Mouse (Mus musculus) neural tube, embryonic 13.5 days (tissue): ENCODE results near the gene Zbtb44. TPM values are rescaled to one million over a fixed set of nuclear protein-coding genes. Genes with fewer than 3 reads are reported as not detected.

ENCODE experiments used
- ATAC-seq: fragments of 200-750 bp; cut with Nextera tagmentation; 2 replicates; pipeline ENCODE4 v1.8.0; 2017; ENCODE audit warnings: low read depth, mild to moderate bottlenecking, moderate TSS enrichment, moderate library complexity
- H3K27ac ChIP-seq: fragments of 300-500 bp; sonication (generic); replicated peaks from 2 replicates; pipeline ENCODE4 v1.5.1; 2015; ENCODE audit warnings: moderate library complexity, mild to moderate bottlenecking, inconsistent platforms
- H3K27me3 ChIP-seq: fragments of 300-500 bp; sonication (generic); 2 replicates; pipeline ENCODE4 v1.6.1; 2015; ENCODE audit warnings: mild to moderate bottlenecking, inconsistent platforms
- H3K36me3 ChIP-seq: fragments of 300-500 bp; sonication (generic); 2 replicates; pipeline ENCODE4 v1.6.1; 2015; ENCODE audit warnings: mild to moderate bottlenecking, inconsistent platforms
- H3K4me1 ChIP-seq: fragments of 300-500 bp; sonication (generic); replicated peaks from 2 replicates; pipeline ENCODE4 v1.6.1; 2015; ENCODE audit warnings: inconsistent platforms
- H3K4me2 ChIP-seq: fragments of 300-500 bp; sonication (generic); 2 replicates; pipeline ENCODE4 v1.6.1; 2015; ENCODE audit warnings: inconsistent platforms, mild to moderate bottlenecking, moderate library complexity
- H3K4me3 ChIP-seq: fragments of 300-500 bp; sonication (generic); 2 replicates; pipeline ENCODE4 v1.5.1; 2015; ENCODE audit warnings: mild to moderate bottlenecking, inconsistent platforms
- H3K9ac ChIP-seq: fragments of 300-500 bp; sonication (generic); 2 replicates; pipeline ENCODE4 v1.6.1; 2015; ENCODE audit warnings: moderate library complexity, mild to moderate bottlenecking, inconsistent platforms
- H3K9me3 ChIP-seq: fragments of 300-500 bp; sonication (generic); 2 replicates; pipeline ENCODE4 v1.6.1; 2016; ENCODE audit warnings: inconsistent platforms
- WGBS: fragments of 180-500 bp; shearing (Covaris S2); methylation state at CpG from one replicate; pipeline ENCODE4 v1.1.7; 2015; 5-methylcytosine and 5-hydroxymethylcytosine counted together
- polyA plus RNA-seq: library from polyadenylated mRNA; unstranded; fragments of >200 nt; fragmentation: Nextera tagmentation; extraction: Ambion mirVana; gene quantifications from 2 replicates; pipeline ENCODE4 v1.2.1, GENCODE M21; 2015

Gene Zbtb44
- polyA plus RNA-seq, 1 experiment from 2014 or later: 4.7 TPM

GRCm38 (mm10) chr9:31074836-31075235 lies 44.4 kb downstream of the Zbtb44 start:
- Histone ChIP-seq H3K36me3 (no peaks in the 10 kb centered on the region), H3K9ac (no peak overlapping the region), H3K4me2 (no peak overlapping the region), H3K4me1 (no peaks in the 10 kb centered on the region), H3K27me3 (no peaks in the 10 kb centered on the region), H3K9me3 (no peaks in the 10 kb centered on the region), H3K4me3 (no peak overlapping the region), H3K27ac (no peak overlapping the region)
- no peak for ATAC-seq
- 86% methylated on average over 10 of the region's 10 CpGs for WGBS

- H3K27ac ChIP-seq: no peak overlapping the region
These were observed 50.3 kb downstream of the Zbtb44 start for GRCm38 (mm10) chr9:31080726-31081125.

GRCm38 (mm10) chr9:31082054-31082666 lies 51.7 kb downstream of the Zbtb44 start:
- H3K27me3 ChIP-seq: no peaks in the 10 kb centered on the region
- no peaks in the 10 kb centered on the region for H3K9me3 ChIP-seq
- no peaks in the 10 kb centered on the region; the same call in 1 of the 2 replicates for H3K4me1 ChIP-seq
- ATAC-seq: peak; percentile 55
- no peak overlapping the region; the same call in 1 of the 2 replicates for H3K27ac ChIP-seq
- WGBS: 5% methylated on average over 15 of the region's 15 CpGs
- H3K4me2 ChIP-seq: peak overlapping the region; percentile 53
- H3K36me3 ChIP-seq: no peaks in the 10 kb centered on the region
- H3K4me3 ChIP-seq: peak overlapping the region; percentile 17
- peak overlapping the region; percentile 59 for H3K9ac ChIP-seq

More at GRCm38 (mm10) chr9:31080726-31081125, 50.3 kb downstream of the Zbtb44 start:
- Histone ChIP-seq H3K4me2 (no peak overlapping the region), H3K9ac (no peak overlapping the region), H3K4me3 (no peak overlapping the region), H3K27me3 (no peaks in the 10 kb centered on the region), H3K36me3 (no peaks in the 10 kb centered on the region), H3K9me3 (no peaks in the 10 kb centered on the region), H3K4me1 (no peaks in the 10 kb centered on the region; the same call in 1 of the 2 replicates)
- 75% methylated on average over 6 of the region's 6 CpGs for WGBS
- ATAC-seq: no peak

- 78% methylated on average over 6 of the region's 6 CpGs for WGBS
- Histone ChIP-seq H3K4me2 (no peak overlapping the region), H3K36me3 (no peaks in the 10 kb centered on the region), H3K9ac (no peak overlapping the region), H3K4me3 (no peak overlapping the region), H3K4me1 (no peaks in the 10 kb centered on the region; the same call in 1 of the 2 replicates), H3K27ac (no peak overlapping the region), H3K9me3 (no peaks in the 10 kb centered on the region), H3K27me3 (no peaks in the 10 kb centered on the region)
- ATAC-seq: no peak
These were observed 52.3 kb downstream of the Zbtb44 start for GRCm38 (mm10) chr9:31082771-31083170.

GRCm38 (mm10) chr9:31085556-31085955 lies 55.1 kb downstream of the Zbtb44 start:
- Histone ChIP-seq H3K4me2 (no peak overlapping the region), H3K36me3 (no peaks in the 10 kb centered on the region), H3K9me3 (no peaks in the 10 kb centered on the region), H3K27ac (no peak overlapping the region), H3K4me3 (no peak overlapping the region), H3K4me1 (no peaks in the 10 kb centered on the region; the same call in 1 of the 2 replicates), H3K9ac (no peak overlapping the region), H3K27me3 (no peaks in the 10 kb centered on the region)
- 78% methylated on average over 5 of the region's 5 CpGs for WGBS
- no peak for ATAC-seq

GRCm38 (mm10) chr9:31086085-31086753 lies 55.8 kb downstream of the Zbtb44 start:
- Histone ChIP-seq H3K27ac (no peak overlapping the region), H3K4me2 (no peak overlapping the region), H3K36me3 (no peaks in the 10 kb centered on the region), H3K4me3 (no peak overlapping the region), H3K9me3 (no peaks in the 10 kb centered on the region), H3K27me3 (no peaks in the 10 kb centered on the region), H3K9ac (no peak overlapping the region), H3K4me1 (no peaks in the 10 kb centered on the region; the same call in 1 of the 2 replicates)
- 17% methylated on average over 10 of the region's 10 CpGs for WGBS
- ATAC-seq: peak; percentile 32; the same call in 1 of the 2 replicates

GRCm38 (mm10) chr9:31086754-31087145 lies 56.3 kb downstream of the Zbtb44 start:
- H3K36me3 ChIP-seq: no peaks in the 10 kb centered on the region
- H3K9ac ChIP-seq: no peak overlapping the region
- 83% methylated on average over 7 of the region's 7 CpGs for WGBS
- no peaks in the 10 kb centered on the region; the same call in 1 of the 2 replicates for H3K4me1 ChIP-seq
- no peak for ATAC-seq
- no peak overlapping the region for H3K27ac ChIP-seq
- no peak overlapping the region for H3K4me3 ChIP-seq
- no peaks in the 10 kb centered on the region for H3K27me3 ChIP-seq
- no peaks in the 10 kb centered on the region for H3K9me3 ChIP-seq
- H3K4me2 ChIP-seq: no peak overlapping the region

- H3K36me3 ChIP-seq: no peaks in the 10 kb centered on the region
- H3K9me3 ChIP-seq: no peaks in the 10 kb centered on the region
- no peaks in the 10 kb centered on the region for H3K4me1 ChIP-seq
- no peak overlapping the region for H3K4me3 ChIP-seq
- no peak for ATAC-seq
- 70% methylated on average over 4 of the region's 4 CpGs for WGBS
- no peak overlapping the region for H3K4me2 ChIP-seq
- H3K27me3 ChIP-seq: no peaks in the 10 kb centered on the region
- H3K27ac ChIP-seq: no peak overlapping the region
- no peak overlapping the region for H3K9ac ChIP-seq
These were observed 57.0 kb downstream of the Zbtb44 start for GRCm38 (mm10) chr9:31087466-31087865.

- H3K36me3 ChIP-seq: no peaks in the 10 kb centered on the region
- H3K27ac ChIP-seq: no peak overlapping the region
- no peaks in the 10 kb centered on the region for H3K4me1 ChIP-seq
- H3K9ac ChIP-seq: no peak overlapping the region
- no peaks in the 10 kb centered on the region for H3K27me3 ChIP-seq
- no peak overlapping the region for H3K4me3 ChIP-seq
- H3K9me3 ChIP-seq: no peaks in the 10 kb centered on the region
- ATAC-seq: no peak
- no peak overlapping the region for H3K4me2 ChIP-seq
- 69% methylated on average over 3 of the region's 3 CpGs for WGBS
These were observed 57.7 kb downstream of the Zbtb44 start for GRCm38 (mm10) chr9:31088116-31088515.

GRCm38 (mm10) chr9:31088883-31089282 lies 58.4 kb downstream of the Zbtb44 start:
- no peak overlapping the region for H3K4me2 ChIP-seq
- H3K9me3 ChIP-seq: no peaks in the 10 kb centered on the region
- H3K27ac ChIP-seq: no peak overlapping the region
- no peaks in the 10 kb centered on the region for H3K27me3 ChIP-seq
- H3K9ac ChIP-seq: no peak overlapping the region
- no peak for ATAC-seq
- no peaks in the 10 kb centered on the region for H3K36me3 ChIP-seq
- H3K4me3 ChIP-seq: no peak overlapping the region
- H3K4me1 ChIP-seq: no peaks in the 10 kb centered on the region
- 82% methylated on average over 4 of the region's 4 CpGs for WGBS

GRCm38 (mm10) chr9:31089541-31089940 lies 59.1 kb downstream of the Zbtb44 start:
- WGBS: 74% methylated on average over 9 of the region's 9 CpGs
- no peak overlapping the region for H3K9ac ChIP-seq
- no peaks in the 10 kb centered on the region for H3K9me3 ChIP-seq
- H3K4me3 ChIP-seq: no peak overlapping the region
- H3K27ac ChIP-seq: no peak overlapping the region
- no peak overlapping the region for H3K4me2 ChIP-seq
- no peaks in the 10 kb centered on the region for H3K27me3 ChIP-seq
- no peak for ATAC-seq
- H3K36me3 ChIP-seq: no peaks in the 10 kb centered on the region
- H3K4me1 ChIP-seq: no peaks in the 10 kb centered on the region

GRCm38 (mm10) chr9:31090081-31091023 lies 59.9 kb downstream of the Zbtb44 start:
- 79% methylated on average over 29 of the region's 29 CpGs for WGBS
- Histone ChIP-seq H3K27me3 (no peaks in the 10 kb centered on the region), H3K9me3 (no peaks in the 10 kb centered on the region), H3K4me3 (no peak overlapping the region), H3K4me1 (no peaks in the 10 kb centered on the region), H3K36me3 (no peaks in the 10 kb centered on the region), H3K4me2 (no peak overlapping the region), H3K27ac (no peak overlapping the region), H3K9ac (no peak overlapping the region)
- ATAC-seq: no peak
